Mouse (Mus musculus): ENCODE results near the gene Ccl25.
A peak's percentile ranks its signal among the peaks of the same experiment; 100 is the strongest.
"Not testable (repeated sequence)": the region's sequence is repeated elsewhere in the genome, so short reads cannot be mapped to it uniquely, and the experiment has no call there.

The Ccl25 gene

GRCm38 (mm10) chr8:4347661-4348060 is 22.7 kb downstream of the Ccl25 start:
- no peak for DNase-seq

- DNase-seq: no peak
Measured at GRCm38 (mm10) chr8:4348275-4348674, 23.3 kb downstream of the Ccl25 start.

- no peak for DNase-seq
Measured at GRCm38 (mm10) chr8:4349335-4349734, 24.3 kb downstream of the Ccl25 start.

- no peak for DNase-seq
Measured at GRCm38 (mm10) chr8:4350618-4351017, 25.6 kb downstream of the Ccl25 start.

- not testable (repeated sequence) for DNase-seq
Measured at GRCm38 (mm10) chr8:4352562-4352961, 27.6 kb downstream of the Ccl25 start.

GRCm38 (mm10) chr8:4353741-4354140 is 28.7 kb downstream of the Ccl25 start:
- no peak for DNase-seq

- DNase-seq: no peak
Measured at GRCm38 (mm10) chr8:4354516-4354915, 29.5 kb downstream of the Ccl25 start.

GRCm38 (mm10) chr8:4355455-4355854 is 30.4 kb downstream of the Ccl25 start:
- no peak for DNase-seq

- no peak for DNase-seq
Measured at GRCm38 (mm10) chr8:4359362-4359761, 34.4 kb downstream of the Ccl25 start.

GRCm38 (mm10) chr8:4360922-4361321 is 35.9 kb downstream of the Ccl25 start:
- no peak for DNase-seq

GRCm38 (mm10) chr8:4366189-4366588 is 41.2 kb downstream of the Ccl25 start:
- no peak for DNase-seq

GRCm38 (mm10) chr8:4367808-4368207 is 42.8 kb downstream of the Ccl25 start:
- no peak for DNase-seq

GRCm38 (mm10) chr8:4368470-4368869 is 43.5 kb downstream of the Ccl25 start:
- no peak for DNase-seq

- peak; percentile 23 for DNase-seq
Measured at GRCm38 (mm10) chr8:4370078-4370477, 45.1 kb downstream of the Ccl25 start.

GRCm38 (mm10) chr8:4372657-4373056 is 47.6 kb downstream of the Ccl25 start:
- DNase-seq: peak; percentile 5

- no peak for DNase-seq
Measured at GRCm38 (mm10) chr8:4401442-4401841, 76.4 kb downstream of the Ccl25 start.

GRCm38 (mm10) chr8:4403960-4404879 is 79.2 kb downstream of the Ccl25 start:
- peak; percentile 14 for DNase-seq

- peak; percentile 47 for DNase-seq
Measured at GRCm38 (mm10) chr8:4404880-4405261, 79.9 kb downstream of the Ccl25 start.

- not testable (repeated sequence) for DNase-seq
Measured at GRCm38 (mm10) chr8:4408425-4408824, 83.4 kb downstream of the Ccl25 start.
